Mouse (Mus musculus) spleen, postnatal 0 days (tissue): ENCODE measurements around the gene Bahd1. TPM values are rescaled to one million over a fixed set of nuclear protein-coding genes. Genes with fewer than 3 reads are reported as not detected.

Source experiments
- polyA plus RNA-seq: library from polyadenylated mRNA; unstranded; fragments of >200 nt; fragmentation: Nextera tagmentation; extraction: Ambion mirVana; gene quantifications from 2 replicates; pipeline ENCODE4 v1.2.1, GENCODE M21; 2015

Gene Bahd1
- polyA plus RNA-seq, result 3.8 and 3.9 TPM in 2 replicates

GRCm38 (mm10) chr2:118899981-118900825, at the start of gene Bahd1:
TSS of gene Bahd1 (plus strand) at chr2:118900377.

GRCm38 (mm10) chr2:118861454-118862339, 38.5 kb upstream of the Bahd1 start, which contains the start of gene Ivd:
TSS of gene Ivd (plus strand) at chr2:118861954.

GRCm38 (mm10) chr2:118926361-118926997, 26.3 kb downstream of the Bahd1 start, which contains the start of gene Chst14:
TSS of gene Chst14 (plus strand) at chr2:118926496.

Other genes starting within 250 kb of the Bahd1 start
- 0.24 and 0.28 TPM in 2 replicates for gene Pak6, start 237.1 kb upstream of the Bahd1 start, polyA plus RNA-seq
- 0.06 and 0.12 TPM in 2 replicates for gene Ankrd63, start 196.4 kb upstream of the Bahd1 start, polyA plus RNA-seq
- 4.5 and 6.6 TPM in 2 replicates for gene Plcb2, start 171.9 kb upstream of the Bahd1 start, polyA plus RNA-seq
- 16.0 and 16.9 TPM in 2 replicates for gene Inafm2, start 154.6 kb upstream of the Bahd1 start, polyA plus RNA-seq
- 0.95 and 1.1 TPM in 2 replicates for gene Ccdc9b, start 137.7 kb upstream of the Bahd1 start, polyA plus RNA-seq
- not detected in 2 replicates for gene Phgr1, start 127.6 kb upstream of the Bahd1 start, polyA plus RNA-seq
- gene Disp2, start 120.7 kb upstream of the Bahd1 start, polyA plus RNA-seq, result 0.13 and 0.19 TPM in 2 replicates
- 72.3 and 81.3 TPM in 2 replicates for gene Knstrn, start 86.4 kb upstream of the Bahd1 start, polyA plus RNA-seq
- 18.1 and 20.7 TPM in 2 replicates for gene Ivd, start 38.4 kb upstream of the Bahd1 start, polyA plus RNA-seq
- gene Chst14, start 26.1 kb downstream of the Bahd1 start, polyA plus RNA-seq, result 9.4 and 12.5 TPM in 2 replicates
- gene Ccdc32, start 129.0 kb downstream of the Bahd1 start, polyA plus RNA-seq, result 20.5 and 21.1 TPM in 2 replicates
- gene Rpusd2, start 134.4 kb downstream of the Bahd1 start, polyA plus RNA-seq, result 4.5 and 5.2 TPM in 2 replicates
- gene Knl1, start 146.7 kb downstream of the Bahd1 start, polyA plus RNA-seq, result 91.5 and 108 TPM in 2 replicates
- gene Rad51, start 212.4 kb downstream of the Bahd1 start, polyA plus RNA-seq, result 33.4 and 40.9 TPM in 2 replicates